Mouse (Mus musculus) bone marrow macrophage, adult 2 months (primary cell): ENCODE measurements around the gene Fbxo45. TPM values are rescaled to one million over a fixed set of nuclear protein-coding genes. Genes with fewer than 3 reads are reported as not detected.
"Not testable (repeated sequence)": the region's sequence is repeated elsewhere in the genome, so short reads cannot be mapped to it uniquely, and the experiment has no call there.

Source experiments
- H3K27ac ChIP-seq: 2 replicates; pipeline ENCODE4 v1.5.1; 2012; ENCODE audit warnings: low read depth, low read length; ENCODE audit not compliant: insufficient read depth
- H3K4me1 ChIP-seq: 2 replicates; pipeline ENCODE4 v1.6.1; 2012; ENCODE audit warnings: low read length; ENCODE audit not compliant: control insufficient read depth, insufficient read depth
- H3K4me3 ChIP-seq: 2 replicates; pipeline ENCODE4 v1.5.1; 2012; ENCODE audit warnings: mild to moderate bottlenecking, low read length, moderate library complexity; ENCODE audit not compliant: insufficient read depth
- CTCF ChIP-seq: IDR thresholded peaks from 2 replicates; pipeline ENCODE4 v1.5.1; 2012; ENCODE audit warnings: low read depth, mild to moderate bottlenecking, low read length, moderate library complexity
- POLR2A ChIP-seq: IDR thresholded peaks from 2 replicates; pipeline ENCODE4 v1.6.1; 2012; ENCODE audit warnings: mild to moderate bottlenecking, low read depth, low read length, borderline replicate concordance
- polyA plus RNA-seq: library from polyadenylated mRNA; stranded (reverse); fragments of >200 nt; gene quantifications from 2 replicates; pipeline ENCODE4 v1.2.4, GENCODE M21; 2012; ENCODE audit not compliant: missing spikeins, insufficient read depth, insufficient read length

Fbxo45 gene
- polyA plus RNA-seq, 1 experiment: 8.6 TPM

- H3K27ac ChIP-seq: peak overlapping the region; percentile 13
- peaks cover 11% of the 10 kb centered on the region for H3K4me1 ChIP-seq
- H3K4me3 ChIP-seq: peak overlapping the region; percentile 74
- TF ChIP-seq CTCF (no peak), POLR2A (no peak)
These were observed 587 bp downstream of the Fbxo45 start for GRCm38 (mm10) chr16:32246351-32246791.

GRCm38 (mm10) chr16:32243901-32244300 lies 3.1 kb downstream of the Fbxo45 start:
- Histone ChIP-seq H3K4me1 (peaks cover 17% of the 10 kb centered on the region), H3K27ac (no peak overlapping the region), H3K4me3 (no peak overlapping the region)
- TF ChIP-seq CTCF (no peak), POLR2A (no peak)

DNA sequence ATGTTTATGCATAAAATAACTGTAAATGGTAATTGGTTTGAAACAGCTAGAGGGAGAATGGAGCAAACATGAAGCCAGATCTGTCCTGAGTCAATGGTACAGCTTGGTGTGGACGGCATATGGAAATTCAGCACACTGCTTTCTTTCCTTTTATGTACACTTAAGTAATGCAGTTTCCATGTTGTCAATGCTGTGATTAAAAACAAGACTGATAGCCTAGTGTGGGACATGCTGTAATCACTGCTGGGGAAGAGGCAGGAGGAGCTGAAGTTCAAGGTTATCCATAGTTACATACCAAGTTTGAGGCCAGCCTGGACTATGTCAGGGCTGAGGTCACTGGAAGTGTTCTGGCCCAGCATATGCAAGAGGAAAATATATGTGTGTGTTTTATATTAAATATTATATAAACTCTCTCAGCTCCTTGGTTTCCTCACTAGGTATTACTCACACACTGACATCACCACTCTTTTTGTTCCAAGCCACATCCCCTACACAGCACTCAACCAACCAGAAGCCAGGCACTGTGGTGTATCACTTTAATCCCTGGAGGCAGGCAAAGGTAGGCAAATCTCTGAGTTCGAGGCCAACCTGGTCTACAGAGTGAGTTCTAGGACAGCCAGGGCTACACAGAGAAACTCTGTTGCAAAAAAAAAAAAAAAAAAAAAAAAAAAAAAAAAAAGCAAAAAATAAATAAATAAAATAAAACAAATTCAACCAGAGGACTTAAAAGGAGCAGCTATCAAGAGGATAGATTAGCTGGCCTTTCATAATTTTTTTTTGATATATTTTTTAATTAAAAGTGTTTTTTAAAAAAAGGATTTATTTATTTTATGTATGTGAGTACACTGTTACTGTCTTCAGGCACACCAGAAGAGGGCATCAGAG lies 7.3 kb downstream of the Fbxo45 start:
- Histone ChIP-seq H3K4me3 (no peak overlapping the region), H3K4me1 (peaks cover 9% of the 10 kb centered on the region; the same call in 1 of the 2 replicates), H3K27ac (no peak overlapping the region)
- no peak for TF ChIP-seq POLR2A
- no peak for TF ChIP-seq CTCF

GRCm38 (mm10) chr16:32237930-32238680 lies 8.9 kb downstream of the Fbxo45 start:
- Histone ChIP-seq H3K4me3 (no peak overlapping the region), H3K27ac (no peak overlapping the region), H3K4me1 (peaks cover 9% of the 10 kb centered on the region; the same call in 1 of the 2 replicates)
- TF ChIP-seq CTCF (no peak), POLR2A (no peak)

- not testable (repeated sequence) for H3K4me1 ChIP-seq, H3K4me3 ChIP-seq, H3K27ac ChIP-seq
These were observed 14.9 kb downstream of the Fbxo45 start for GRCm38 (mm10) chr16:32232050-32232449.

DNA sequence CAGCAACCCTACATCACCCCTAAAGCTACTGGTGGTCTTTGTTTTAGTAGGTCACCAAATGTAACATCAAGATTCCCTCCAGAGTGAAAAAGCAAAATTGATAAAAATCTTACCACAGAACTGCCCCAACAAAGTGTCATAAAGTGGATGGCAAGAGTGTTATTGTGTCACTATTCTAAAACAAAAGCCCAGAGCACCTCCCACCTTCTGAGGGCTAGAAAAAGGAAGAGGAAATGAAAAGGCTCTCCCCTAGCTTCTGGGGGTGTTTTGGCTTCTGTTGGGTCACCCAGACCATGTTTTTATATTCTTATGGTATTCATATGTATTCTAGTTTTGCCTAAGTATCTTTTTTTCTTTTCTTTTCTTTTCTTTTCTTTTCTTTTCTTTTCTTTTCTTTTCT lies 24.6 kb downstream of the Fbxo45 start:
- Histone ChIP-seq H3K4me3 (no peak overlapping the region), H3K27ac (no peak overlapping the region), H3K4me1 (peaks cover 3% of the 10 kb centered on the region)
- no peak for TF ChIP-seq POLR2A
- TF ChIP-seq CTCF: no peak

DNA sequence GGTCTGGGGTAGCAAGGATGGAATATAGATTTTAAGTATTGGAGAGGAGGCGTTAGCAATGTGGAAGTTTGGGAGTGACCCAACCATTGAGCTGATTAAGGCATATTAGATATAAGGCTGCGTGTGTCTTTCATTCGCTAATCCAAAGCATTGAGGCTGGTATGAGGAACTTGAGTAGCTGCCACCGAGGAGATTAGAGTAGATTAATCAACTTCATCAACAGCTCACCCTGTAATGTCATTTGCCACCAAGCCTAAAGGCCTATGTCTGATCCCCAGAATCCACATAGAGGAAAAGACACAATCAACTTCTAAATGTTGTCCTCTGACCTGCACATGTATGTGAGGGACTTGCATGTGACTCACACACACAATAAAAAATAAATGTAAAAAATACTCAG lies 25.2 kb downstream of the Fbxo45 start:
- Histone ChIP-seq H3K4me3 (no peak overlapping the region), H3K27ac (no peak overlapping the region), H3K4me1 (peaks cover 3% of the 10 kb centered on the region)
- no peak for TF ChIP-seq POLR2A
- TF ChIP-seq CTCF: no peak

DNA sequence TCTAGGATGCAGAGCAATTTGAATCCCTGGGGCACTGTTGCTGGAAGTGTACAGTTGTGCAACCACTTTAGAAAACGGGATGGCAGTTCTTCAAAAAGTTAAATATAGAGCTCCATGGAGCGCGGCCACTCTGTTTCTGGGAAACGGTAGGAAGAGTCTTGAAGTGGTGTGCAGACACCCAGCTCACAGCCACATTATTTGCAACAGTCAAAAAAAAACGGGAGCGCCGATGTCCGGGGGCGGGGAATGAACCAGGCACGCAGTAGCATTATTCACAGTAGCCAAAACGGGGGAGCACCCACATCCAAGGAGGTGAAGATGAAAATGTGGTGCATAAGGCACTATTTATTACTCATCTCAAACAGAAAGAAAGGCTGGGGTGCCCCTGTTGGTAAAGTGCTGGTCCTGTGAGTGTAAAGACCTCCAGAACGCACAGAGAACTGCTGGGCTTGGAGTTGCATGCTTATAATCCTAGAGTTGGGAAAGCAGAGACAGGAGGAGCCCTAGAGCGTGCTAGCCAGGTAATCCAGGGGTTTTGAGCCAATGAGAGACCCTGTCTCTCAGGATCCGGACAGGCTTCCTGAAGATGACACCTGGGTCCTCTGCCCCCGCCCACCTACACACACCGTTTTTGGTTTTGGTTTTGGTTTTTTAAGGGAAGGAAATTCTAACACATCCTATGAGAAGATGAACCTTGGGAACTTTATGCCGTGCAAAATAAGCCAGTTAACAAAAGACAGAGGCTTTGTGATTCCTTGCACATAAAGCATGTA lies 32.0 kb downstream of the Fbxo45 start:
- Histone ChIP-seq H3K4me1 (no peaks in the 10 kb centered on the region), H3K27ac (no peak overlapping the region), H3K4me3 (no peak overlapping the region)
- TF ChIP-seq CTCF (no peak), POLR2A (no peak)

DNA sequence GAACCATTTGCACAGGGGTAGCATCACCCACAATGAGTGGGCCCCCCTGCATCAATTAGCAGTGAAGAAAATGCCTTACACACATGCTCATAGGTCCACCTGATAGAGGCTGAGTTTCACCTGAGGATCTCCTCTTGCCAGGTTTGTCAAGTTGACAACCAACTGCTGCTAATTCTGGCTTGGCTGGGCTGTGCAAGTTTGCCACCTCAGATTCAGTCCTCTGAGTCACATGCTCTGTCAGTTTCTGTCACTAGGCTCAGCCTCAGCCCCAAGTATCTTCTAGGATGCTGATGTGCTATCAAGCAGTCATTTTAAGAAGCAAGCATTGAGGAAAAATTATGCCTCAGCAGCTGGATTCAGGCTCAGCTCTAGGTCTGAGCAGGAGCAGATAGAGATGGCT lies 32.8 kb downstream of the Fbxo45 start:
- H3K4me3 ChIP-seq: no peak overlapping the region
- no peaks in the 10 kb centered on the region for H3K4me1 ChIP-seq
- H3K27ac ChIP-seq: no peak overlapping the region
- TF ChIP-seq POLR2A (no peak), CTCF (no peak)
